Mouse (Mus musculus) small intestine, adult 2 months (tissue): ENCODE measurements around the gene Plxnc1.

ENCODE experiments used
- CTCF ChIP-seq: fragments of 200-500 bp; IDR thresholded peaks from 2 replicates; pipeline ENCODE4 v1.5.1; 2012; ENCODE audit warnings: low read depth, mild to moderate bottlenecking, control low read depth, inconsistent platforms, low read length, moderate library complexity, mixed read lengths; ENCODE audit not compliant: insufficient replicate concordance, insufficient read length; ENCODE audit errors: extremely low read depth
- POLR2A ChIP-seq: fragments of 200-500 bp; IDR thresholded peaks from 2 replicates; pipeline ENCODE4 v1.6.1; 2012; ENCODE audit warnings: low read depth, mild to moderate bottlenecking, control low read depth, inconsistent platforms, low read length, moderate library complexity

- no peak for TF ChIP-seq CTCF
- no peak for TF ChIP-seq POLR2A
These were observed 19.8 kb downstream of the Plxnc1 start for GRCm38 (mm10) chr10:94924878-94925277.
